Mouse (Mus musculus) G1E (cell line): Measurements from ENCODE around the gene Ppm1m. TPM values are rescaled to one million over a fixed set of nuclear protein-coding genes. Genes with fewer than 3 reads are reported as not detected.

Source experiments
- ATAC-seq: 2 replicates; pipeline ENCODE4 v1.8.0; 2016; ENCODE audit warnings: mild to moderate bottlenecking; ENCODE audit not compliant: insufficient number of reproducible peaks, poor library complexity, low FRiP score, severe bottlenecking; ENCODE audit errors: extremely low read depth
- DNase-seq: peaks from one replicate; pipeline ENCODE4 v3.0.0; 2012; ENCODE audit warnings: low spot score
- H3K27me3 ChIP-seq: 2 replicates; pipeline ENCODE4 v1.6.1; 2012; ENCODE audit warnings: mild to moderate bottlenecking, low read length, inconsistent platforms; ENCODE audit not compliant: insufficient read depth
- H3K36me3 ChIP-seq: replicated peaks from 2 replicates; pipeline ENCODE3; 2012; ENCODE audit warnings: mild to moderate bottlenecking, inconsistent platforms
- H3K4me1 ChIP-seq: 2 replicates; pipeline ENCODE4 v1.6.1; 2012; ENCODE audit warnings: low read depth, low read length, inconsistent platforms, mixed read lengths; ENCODE audit not compliant: insufficient read depth
- H3K4me3 ChIP-seq: 2 replicates; pipeline ENCODE4 v1.5.1; 2012; ENCODE audit warnings: low read depth, mild to moderate bottlenecking, inconsistent platforms, low read length, moderate library complexity, mixed read lengths
- H3K9me3 ChIP-seq: replicated peaks from 2 replicates; pipeline ENCODE4 v1.6.1; 2012; ENCODE audit warnings: inconsistent platforms
- CTCF ChIP-seq: IDR thresholded peaks from 2 replicates; pipeline ENCODE4 v1.5.1; 2012; ENCODE audit warnings: low read depth, low read length, inconsistent platforms, mixed read lengths
- GATA1 ChIP-seq: IDR thresholded peaks from 2 replicates; pipeline ENCODE4 v1.6.1; 2012; ENCODE audit warnings: borderline replicate concordance, low read length, inconsistent platforms, mixed read lengths
- GATA2 ChIP-seq: IDR thresholded peaks from 2 replicates; pipeline ENCODE4 v1.6.1; 2012; ENCODE audit warnings: low read depth, low read length, inconsistent platforms, borderline replicate concordance
- POLR2AphosphoS5 ChIP-seq: IDR thresholded peaks from 2 replicates; pipeline ENCODE4 v1.6.1; 2012; ENCODE audit warnings: low read depth, low read length, inconsistent platforms; ENCODE audit not compliant: insufficient replicate concordance
- TAL1 ChIP-seq: conservative IDR thresholded peaks from 2 replicates; pipeline ENCODE4 v1.6.1; 2012; ENCODE audit warnings: low read depth, low read length, inconsistent platforms, mixed read lengths
- polyA plus RNA-seq: library from polyadenylated mRNA; stranded (reverse); fragments of >175 nt; gene quantifications from 2 replicates; pipeline ENCODE4 v1.2.3, GENCODE M21; 2012
- total RNA-seq, 2 experiments: library from RNA; stranded (forward) in 1 of 2; stranded (reverse) in 1 of 2; fragments of 200-1000 nt in 1 of 2; fragments of >200 nt in 1 of 2; fragmentation: Nextera tagmentation in 1 of 2; gene quantifications; 2 replicates each; pipeline ENCODE4 v1.2.3; 2014 to 2017

Gene Ppm1m
- total and polyA plus RNA-seq, 3 experiments: 9.4 to 18.5 (median 14.4) TPM

GRCm38 (mm10) chr9:106222261-106222851, 22.8 kb upstream of the Ppm1m start, which contains the start of gene Tlr9:
TSS of gene Tlr9 (plus strand) at chr9:106222598.
- ATAC-seq: no peak; the same call in 1 of the 2 replicates
- no peak for DNase-seq
- Histone ChIP-seq H3K36me3 (no peaks in the 10 kb centered on the region), H3K4me1 (peaks cover 4% of the 10 kb centered on the region; the same call in 1 of the 2 replicates), H3K27me3 (peaks cover 45% of the 10 kb centered on the region), H3K4me3 (no peak within 1 kb of the TSS), H3K9me3 (no peaks in the 10 kb centered on the region)
- TF ChIP-seq GATA2 (no peak), GATA1 (no peak), POLR2AphosphoS5 (no peak), TAL1 (no peak), CTCF (no peak)

- TF ChIP-seq GATA2: no peak
Observed at GRCm38 (mm10) chr9:106220894-106221523, 21.5 kb upstream of the Ppm1m start.

GRCm38 (mm10) chr9:106216971-106217370, 17.4 kb upstream of the Ppm1m start:
- ATAC-seq (no peak), DNase-seq (no peak)
- H3K27me3 ChIP-seq: peaks cover 6% of the 10 kb centered on the region
- no peak for TF ChIP-seq CTCF
- TF ChIP-seq TAL1: no peak
- no peak for TF ChIP-seq GATA1
- TF ChIP-seq POLR2AphosphoS5: no peak
- no peak for TF ChIP-seq GATA2
- peaks cover 43% of the 10 kb centered on the region for H3K36me3 ChIP-seq
- no peaks in the 10 kb centered on the region for H3K9me3 ChIP-seq
- H3K4me1 ChIP-seq: peaks cover 4% of the 10 kb centered on the region
- no peak overlapping the region for H3K4me3 ChIP-seq

More at GRCm38 (mm10) chr9:106220894-106221523, 21.5 kb upstream of the Ppm1m start:
- DNase-seq (no peak), ATAC-seq (no peak)
- Histone ChIP-seq H3K36me3 (peaks cover 7% of the 10 kb centered on the region), H3K4me3 (no peak overlapping the region), H3K4me1 (0 out of 2 replicates have a peak, but pooled peaks cover 4% of the 10 kb centered on the region), H3K27me3 (peaks cover 39% of the 10 kb centered on the region), H3K9me3 (no peaks in the 10 kb centered on the region)

GRCm38 (mm10) chr9:106215341-106216125, 16.0 kb upstream of the Ppm1m start:
- TF ChIP-seq CTCF (no peak), POLR2AphosphoS5 (no peak), GATA1 (no peak), GATA2 (no peak), TAL1 (no peak)
- H3K4me1 ChIP-seq: peaks cover 9% of the 10 kb centered on the region
- peaks cover 57% of the 10 kb centered on the region for H3K36me3 ChIP-seq
- no peaks in the 10 kb centered on the region; the same call in 1 of the 2 replicates for H3K27me3 ChIP-seq
- DNase-seq (no peak), ATAC-seq (no peak)
- no peak overlapping the region for H3K4me3 ChIP-seq
- H3K9me3 ChIP-seq: no peaks in the 10 kb centered on the region

- TF ChIP-seq TAL1 (no peak), POLR2AphosphoS5 (no peak), CTCF (no peak), GATA2 (no peak), GATA1 (no peak)
Observed at GRCm38 (mm10) chr9:106212594-106212981, 13.0 kb upstream of the Ppm1m start.

More at GRCm38 (mm10) chr9:106212594-106212981, 13.0 kb upstream of the Ppm1m start:
- no peaks in the 10 kb centered on the region for H3K9me3 ChIP-seq
- peaks cover 79% of the 10 kb centered on the region for H3K36me3 ChIP-seq
- no peak for ATAC-seq
- DNase-seq: no peak
- H3K4me1 ChIP-seq: peaks cover 9% of the 10 kb centered on the region
- H3K4me3 ChIP-seq: no peak overlapping the region
- H3K27me3 ChIP-seq: no peaks in the 10 kb centered on the region
